ENCODE assay signal across 8 mouse cellular contexts in genomic region chr11:116388841-116389480, GRCm38 (mm10). TPM values are rescaled to one million over a fixed set of nuclear protein-coding genes. Genes with fewer than 3 reads are reported as not detected.
DNase-seq lines count a peak whose midpoint lies in the region; ATAC-seq and TF ChIP-seq lines count a peak whose summit lies in the region.

No protein-coding gene starts in this region.

- DNase-seq in left cerebral cortex, postnatal 14 days (ENCODE audit: low spot score in 2 of 2) = peak; percentile 34 to 49
- DNase-seq in left cerebral cortex, adult 8-10 months (ENCODE audit: low spot score in 2 of 2) = no peak
- DNase-seq in heart, adult 9 months (ENCODE audit: low spot score in 2 of 2) = peak; percentile 40 to 72
- peak; percentile 67 for DNase-seq in kidney, adult 2 months
- peak; percentile 64 for DNase-seq in lung, embryonic 14.5 days
- peak; percentile 26 to 33 for DNase-seq in spleen, postnatal 14 days (ENCODE audit: low spot score in 2 of 2)
- no peak for DNase-seq in adipocyte (ENCODE audit: low spot score)

- H3K4me2 ChIP-seq in lung, embryonic 14.5 days = peak overlapping the region; percentile 38; the same call in 1 of the 2 replicates

- H3K36me3 ChIP-seq in kidney, adult 2 months (ENCODE audit: control insufficient read depth, insufficient read depth, low read length) = no peaks in the 10 kb centered on the region
- no peaks in the 10 kb centered on the region for H3K36me3 ChIP-seq in lung, embryonic 14.5 days (ENCODE audit: insufficient read depth)

- TF ChIP-seq POLR2A in kidney, adult 2 months (IDR thresholded peaks at IDR 0.05; ENCODE audit: low read depth, low read length) = no peak

- H3K4me3 ChIP-seq in kidney, adult 2 months (ENCODE audit: insufficient read depth, low read depth, low read length) = no peak overlapping the region
- no peak overlapping the region for H3K4me3 ChIP-seq in lung, embryonic 14.5 days (ENCODE audit: low read depth, low read length)

- intact Hi-C loops in left cerebral cortex, postnatal 14 days (cut with DNase I) = no loop called here

- 69% methylated on average over 14 of the region's 14 CpGs for WGBS in kidney, adult 2 months
- WGBS in lung, embryonic 14.5 days = 61% methylated on average over 14 of the region's 14 CpGs

- H3K9ac ChIP-seq in lung, embryonic 14.5 days = no peak overlapping the region; the same call in 1 of the 2 replicates

- H3K4me1 ChIP-seq in kidney, adult 2 months (ENCODE audit: control insufficient read depth, insufficient read depth, low read length) = peaks cover 10% of the 10 kb centered on the region; the same call in 1 of the 2 replicates
- H3K4me1 ChIP-seq in lung, embryonic 14.5 days (ENCODE audit: insufficient read depth) = peaks cover 4% of the 10 kb centered on the region; the same call in 1 of the 2 replicates

- H3K27me3 ChIP-seq in kidney, adult 2 months (replicated peaks; ENCODE audit: control insufficient read depth, insufficient read depth, low read length) = no peaks in the 10 kb centered on the region
- H3K27me3 ChIP-seq in lung, embryonic 14.5 days (ENCODE audit: insufficient read depth, low read length) = no peaks in the 10 kb centered on the region

- ATAC-seq in common myeloid progenitor, adult 5-6 weeks (replicated peaks; ENCODE audit: low read depth, poor library complexity, severe bottlenecking) = peak; percentile 82; the same call in 1 of the 2 replicates
- peak; percentile 49; the same call in 1 of the 2 replicates for ATAC-seq in lung, embryonic 14.5 days (ENCODE audit: insufficient read depth)

- H3K9me3 ChIP-seq in lung, embryonic 14.5 days (ENCODE audit: low read depth, low read length) = no peaks in the 10 kb centered on the region

- H3K27ac ChIP-seq in kidney, adult 2 months (ENCODE audit: insufficient read depth, low read depth, low read length) = peak overlapping the region; percentile 68
- peak overlapping the region; percentile 83 for H3K27ac ChIP-seq in lung, embryonic 14.5 days (ENCODE audit: low read depth)

- no peak for TF ChIP-seq CTCF in kidney, adult 2 months (conservative IDR thresholded peaks at IDR 0.05; ENCODE audit: insufficient read depth, insufficient read length, low read depth, low read length)
- TF ChIP-seq CTCF in lung, embryonic 14.5 days (IDR thresholded peaks at IDR 0.05; ENCODE audit: low read depth) = no peak; the same call in 1 of the 2 replicates

RNA-seq across cellular contexts. Expression of gene Rnf157, which starts 23.9 kb away (rescaled TPM):
- 100 to 1,000 TPM; 228 to 235 TPM for total RNA-seq in left cerebral cortex, postnatal 14 days (2021)
- total RNA-seq in left cerebral cortex, adult 8-10 months (2022) = 100 to 1,000 TPM; 242 to 283 (median 258) TPM
- 7.0 and 9.2 TPM in 2 replicates for total RNA-seq in common myeloid progenitor, adult 5-6 weeks (2017)
- 2.5 and 2.9 TPM in 2 replicates for polyA plus RNA-seq in kidney, adult 2 months (2012; rRNA removed)
- 13.9 and 16.8 TPM in 2 replicates for polyA plus RNA-seq in lung, embryonic 14.5 days (2014; fragmentation: Nextera tagmentation; extraction: Ambion mirVana)

RNA-seq across cellular contexts. Expression of gene Ubald2, which starts 44.9 kb away (rescaled TPM):
- total RNA-seq in left cerebral cortex, postnatal 14 days (2021) = 10 to 100 TPM; 30.1 to 32.0 TPM
- 10 to 100 TPM; 22.7 to 25.8 (median 25.1) TPM for total RNA-seq in left cerebral cortex, adult 8-10 months (2022)
- total RNA-seq in common myeloid progenitor, adult 5-6 weeks (2017) = 60.7 and 82.5 TPM in 2 replicates
- 195 and 211 TPM in 2 replicates for polyA plus RNA-seq in kidney, adult 2 months (2012; rRNA removed)
- 64.9 and 66.7 TPM in 2 replicates for polyA plus RNA-seq in lung, embryonic 14.5 days (2014; fragmentation: Nextera tagmentation; extraction: Ambion mirVana)

RNA-seq across cellular contexts. Expression of gene Foxj1, which starts 53.8 kb away (rescaled TPM):
- total RNA-seq in left cerebral cortex, postnatal 14 days (2021) = 1 to 10 TPM; 4.2 to 5.5 TPM
- total RNA-seq in left cerebral cortex, adult 8-10 months (2022) = 1 to 10 TPM; 4.4 to 8.6 (median 4.7) TPM
- not detected in 2 replicates for total RNA-seq in common myeloid progenitor, adult 5-6 weeks (2017)
- polyA plus RNA-seq in kidney, adult 2 months (2012; rRNA removed) = 0.80 and 1.0 TPM in 2 replicates
- 1.3 and 2.1 TPM in 2 replicates for polyA plus RNA-seq in lung, embryonic 14.5 days (2014; fragmentation: Nextera tagmentation; extraction: Ambion mirVana)

Comparison
In these comparisons a context has a peak if more than half of its experiments do, and no peak if none do; other contexts are left out.
1. DNase-seq: peak in left cerebral cortex, postnatal 14 days (2 of 2), heart, adult 9 months (2 of 2), kidney, adult 2 months (single experiment), lung, embryonic 14.5 days (single experiment) and spleen, postnatal 14 days (2 of 2); none in left cerebral cortex, adult 8-10 months (0 of 2) and adipocyte (single experiment).
2. RNA of gene Rnf157, which starts 23.9 kb away (total RNA-seq): 242 to 283 TPM in left cerebral cortex, adult 8-10 months and 228 to 235 TPM in left cerebral cortex, postnatal 14 days; 7.0 to 9.2 TPM in common myeloid progenitor, adult 5-6 weeks; every median in the first group is over 10 times any median in the second.